Mouse (Mus musculus) C2C12 (cell line): ENCODE data around the gene Trp63.

Experiments
- CEBPB ChIP-seq: IDR thresholded peaks from one replicate; pipeline ENCODE4 v1.6.1; 2011; ENCODE audit warnings: low read depth, mild to moderate bottlenecking, control low read depth, moderate library complexity
- CTCF ChIP-seq: IDR thresholded peaks from one replicate; pipeline ENCODE4 v1.5.1; 2011; ENCODE audit not compliant: control insufficient read depth, insufficient read depth, insufficient read length

GRCm38 (mm10) chr16:25899657-25900056, 216.1 kb downstream of the Trp63 start:
- TF ChIP-seq CEBPB (no peak), CTCF (no peak)
